Mouse (Mus musculus): ENCODE results near the gene Grip2.
A peak's percentile ranks its signal among the peaks of the same experiment; 100 is the strongest.

Gene Grip2

DNA sequence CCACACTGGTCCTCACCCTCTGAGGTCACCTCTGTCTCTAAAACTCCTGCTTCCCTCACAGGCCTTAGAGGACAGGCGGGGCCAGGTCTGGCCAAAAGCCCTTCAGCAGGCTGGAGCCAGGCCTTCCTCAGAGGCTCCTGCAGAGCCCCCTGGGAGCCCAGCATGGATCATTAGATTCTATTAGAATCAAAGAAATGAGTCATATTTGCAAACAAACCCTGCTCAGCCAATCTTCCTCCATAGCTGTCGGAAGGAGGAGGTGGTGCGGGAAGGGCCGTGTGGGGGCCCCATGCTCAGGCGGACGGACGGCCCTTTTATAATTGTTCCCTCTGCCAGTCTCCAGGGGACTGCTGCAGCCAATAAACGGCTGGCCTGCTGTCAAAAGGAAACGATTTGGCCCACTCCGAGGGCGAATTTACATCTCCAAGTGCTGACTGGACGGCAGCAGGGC is 97.3 kb downstream of the Grip2 start:
- peak; percentile 32 for DNase-seq (ENCODE audit: low spot score)

GRCm38 (mm10) chr6:91728939-91729619 is 98.0 kb downstream of the Grip2 start:
- no peak for DNase-seq (ENCODE audit: low spot score)

- no peak for DNase-seq (ENCODE audit: low spot score)
Observed at GRCm38 (mm10) chr6:91727361-91727760, 99.7 kb downstream of the Grip2 start.

- no peak for DNase-seq (ENCODE audit: low spot score)
Observed at GRCm38 (mm10) chr6:91721215-91721701, 105.8 kb downstream of the Grip2 start.

GRCm38 (mm10) chr6:91720588-91721214 is 106.3 kb downstream of the Grip2 start:
- no peak for DNase-seq (ENCODE audit: low spot score)

- DNase-seq (ENCODE audit: low spot score) = no peak
Observed at GRCm38 (mm10) chr6:91719865-91720533, 107.1 kb downstream of the Grip2 start.

DNA sequence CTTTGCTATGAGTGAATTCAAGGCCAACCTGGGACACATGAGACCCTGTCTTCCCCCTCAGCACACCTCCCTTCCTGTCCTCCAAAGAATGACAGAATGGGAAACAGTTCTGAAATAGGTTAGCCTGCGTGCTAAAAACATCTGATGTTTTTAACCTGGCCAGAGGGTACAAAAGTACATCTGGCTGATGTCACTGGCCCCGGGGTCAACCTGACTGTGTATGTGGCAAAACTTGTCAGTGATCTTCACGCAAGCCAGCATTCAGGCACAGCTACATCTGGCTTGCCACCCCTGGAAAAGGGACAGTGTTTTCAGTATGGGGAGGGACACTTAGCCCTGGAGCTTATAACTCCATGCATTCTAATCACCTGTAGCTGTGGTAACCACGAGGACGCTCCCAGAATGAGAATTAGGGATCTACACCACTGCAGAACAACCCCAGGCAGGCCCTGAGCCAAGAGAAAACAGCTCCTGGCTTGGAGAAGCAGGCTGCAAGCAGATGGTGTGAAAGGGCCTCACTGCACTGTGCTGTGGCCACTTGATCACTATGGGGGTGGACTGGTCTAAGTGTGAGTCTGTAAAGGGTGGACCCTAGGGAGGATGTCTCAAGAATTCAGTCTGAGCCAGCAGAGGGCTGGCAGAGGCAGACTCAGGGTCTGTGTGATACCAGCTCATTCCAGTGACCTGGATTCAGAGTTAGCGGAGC is 107.9 kb downstream of the Grip2 start:
- no peak for DNase-seq (ENCODE audit: low spot score)

GRCm38 (mm10) chr6:91718603-91719002 is 108.4 kb downstream of the Grip2 start:
- no peak for DNase-seq (ENCODE audit: low spot score)

DNA sequence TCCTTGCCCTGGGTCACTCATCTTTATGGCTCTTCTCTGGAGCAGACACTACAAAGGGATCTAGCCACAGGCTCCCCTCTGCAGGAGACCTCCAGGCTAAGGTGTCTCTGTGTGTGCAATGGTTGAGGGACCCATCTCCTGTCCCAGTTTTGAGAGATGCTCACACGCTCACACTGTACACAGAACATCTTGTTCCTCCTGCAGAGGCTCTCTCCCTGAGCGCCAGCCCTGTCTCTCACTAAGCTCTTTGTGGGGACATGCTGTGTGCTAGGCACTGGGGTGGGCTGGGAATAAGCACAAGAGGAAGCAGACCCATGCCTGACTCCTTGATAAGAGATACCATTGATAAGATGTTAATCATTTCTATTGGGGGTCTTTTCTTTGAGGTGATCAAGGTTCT is 109.0 kb downstream of the Grip2 start:
- DNase-seq (ENCODE audit: low spot score) = no peak

GRCm38 (mm10) chr6:91715988-91716810 is 110.9 kb downstream of the Grip2 start:
- DNase-seq (ENCODE audit: low spot score) = no peak

- no peak for DNase-seq (ENCODE audit: low spot score)
Observed at GRCm38 (mm10) chr6:91715023-91715422, 112.0 kb downstream of the Grip2 start.

DNA sequence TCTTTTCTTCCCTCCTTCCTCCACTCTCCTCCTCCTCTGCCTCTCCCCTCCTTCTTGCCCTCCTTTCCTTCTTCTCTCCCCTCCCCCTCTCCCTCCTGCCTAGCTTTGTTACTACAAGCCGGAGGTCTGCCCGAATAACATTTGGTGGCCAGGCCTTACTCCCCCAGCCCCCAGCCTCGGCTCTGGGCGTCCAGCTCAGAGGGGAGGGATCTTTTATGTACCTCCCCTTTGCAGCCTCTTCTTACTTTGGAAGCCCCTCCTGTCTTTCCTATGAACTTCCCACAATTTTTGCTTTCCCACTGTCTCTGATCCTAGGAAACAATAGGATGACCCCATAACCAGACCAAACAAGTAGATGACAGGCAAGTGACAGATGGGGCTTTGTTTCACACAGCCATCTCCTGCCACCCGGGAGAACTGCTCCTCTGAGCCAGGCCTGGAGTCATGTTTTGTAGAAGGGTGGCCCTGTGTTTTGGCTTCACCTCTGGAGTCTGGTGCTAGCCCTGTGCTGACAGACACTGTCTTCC is 113.6 kb downstream of the Grip2 start:
- no peak for DNase-seq (ENCODE audit: low spot score)

DNA sequence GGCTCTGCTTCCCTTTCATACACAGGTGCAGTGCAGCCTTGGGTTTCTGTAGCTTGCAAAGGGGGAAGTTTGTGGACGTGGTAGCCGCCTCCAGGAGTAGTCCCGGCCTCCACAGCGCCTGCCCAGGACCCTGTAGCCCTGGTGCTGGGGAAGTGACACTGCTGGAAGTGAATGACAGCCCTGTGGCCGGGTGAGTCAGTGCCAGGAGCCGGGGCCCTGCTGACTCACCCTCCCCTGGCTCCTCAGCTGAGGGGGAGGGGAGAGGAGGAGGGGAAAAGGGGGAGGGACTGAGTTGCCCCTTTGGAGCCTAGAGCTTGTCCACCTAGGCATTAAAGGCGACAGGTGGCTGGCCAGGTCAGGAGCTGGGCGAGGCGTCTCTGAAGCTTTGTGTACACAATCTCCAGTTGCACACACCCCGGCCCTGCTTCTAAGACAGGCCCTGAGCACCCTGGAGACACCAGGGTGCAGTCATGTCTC is 114.2 kb downstream of the Grip2 start:
- DNase-seq (ENCODE audit: low spot score) = no peak

- DNase-seq (ENCODE audit: low spot score) = no peak
Observed at GRCm38 (mm10) chr6:91712097-91712854, 114.8 kb downstream of the Grip2 start.
